Mouse (Mus musculus) heart, embryonic 16.5 days (tissue): ENCODE data around the gene S1pr2. TPM values are rescaled to one million over a fixed set of nuclear protein-coding genes. Genes with fewer than 3 reads are reported as not detected.
"Not testable (repeated sequence)": the region's sequence is repeated elsewhere in the genome, so short reads cannot be mapped to it uniquely, and the experiment has no call there.

Source experiments
- ATAC-seq: fragments of 200-750 bp; cut with Nextera tagmentation; replicated peaks from 2 replicates; pipeline ENCODE4 v1.8.0; 2017; ENCODE audit warnings: moderate number of reproducible peaks; ENCODE audit not compliant: insufficient read depth, low FRiP score; ENCODE audit errors: extremely low read depth
- H3K27ac ChIP-seq: fragments of 300-500 bp; sonication (generic); 2 replicates; pipeline ENCODE4 v1.5.1; 2014; ENCODE audit warnings: mild to moderate bottlenecking, low read length, control low read depth, moderate library complexity
- H3K27me3 ChIP-seq: fragments of 300-500 bp; sonication (generic); 2 replicates; pipeline ENCODE4 v1.6.1; 2014; ENCODE audit warnings: low read length, mixed read lengths; ENCODE audit not compliant: control insufficient read depth, insufficient read depth
- H3K36me3 ChIP-seq: fragments of 300-500 bp; sonication (generic); 2 replicates; pipeline ENCODE4 v1.6.1; 2014; ENCODE audit not compliant: control insufficient read depth, insufficient read depth
- H3K4me1 ChIP-seq: fragments of 300-500 bp; sonication (generic); 2 replicates; pipeline ENCODE4 v1.6.1; 2014; ENCODE audit warnings: low read length, mixed read lengths; ENCODE audit not compliant: control insufficient read depth, insufficient read depth
- H3K4me2 ChIP-seq: fragments of 300-500 bp; sonication (generic); 2 replicates; pipeline ENCODE4 v1.6.1; 2014; ENCODE audit warnings: low read depth, mild to moderate bottlenecking, control low read depth, low read length
- H3K4me3 ChIP-seq: fragments of 300-500 bp; sonication (generic); 2 replicates; pipeline ENCODE4 v1.5.1; 2014; ENCODE audit warnings: mild to moderate bottlenecking, control low read depth, low read length
- H3K9ac ChIP-seq: fragments of 300-500 bp; sonication (generic); 2 replicates; pipeline ENCODE4 v1.6.1; 2014; ENCODE audit warnings: low read length, control low read depth
- H3K9me3 ChIP-seq: fragments of 300-500 bp; sonication (generic); replicated peaks from 2 replicates; pipeline ENCODE4 v1.6.1; 2016; ENCODE audit warnings: low read length; ENCODE audit not compliant: control insufficient read depth
- WGBS: fragments of 180-500 bp; shearing (Covaris S2); extraction: QIAGEN DNeasy Blood & Tissue Kit; methylation state at CpG from one replicate; pipeline ENCODE4 v1.1.7; 2014; 5-methylcytosine and 5-hydroxymethylcytosine counted together
- polyA plus RNA-seq: library from polyadenylated mRNA; unstranded; fragments of >200 nt; fragmentation: Nextera tagmentation; extraction: Ambion mirVana; gene quantifications from 2 replicates; pipeline ENCODE4 v1.2.1, GENCODE M21; 2015

The S1pr2 gene
- polyA plus RNA-seq, 1 experiment from 2014 or later: 18.2 TPM

DNA sequence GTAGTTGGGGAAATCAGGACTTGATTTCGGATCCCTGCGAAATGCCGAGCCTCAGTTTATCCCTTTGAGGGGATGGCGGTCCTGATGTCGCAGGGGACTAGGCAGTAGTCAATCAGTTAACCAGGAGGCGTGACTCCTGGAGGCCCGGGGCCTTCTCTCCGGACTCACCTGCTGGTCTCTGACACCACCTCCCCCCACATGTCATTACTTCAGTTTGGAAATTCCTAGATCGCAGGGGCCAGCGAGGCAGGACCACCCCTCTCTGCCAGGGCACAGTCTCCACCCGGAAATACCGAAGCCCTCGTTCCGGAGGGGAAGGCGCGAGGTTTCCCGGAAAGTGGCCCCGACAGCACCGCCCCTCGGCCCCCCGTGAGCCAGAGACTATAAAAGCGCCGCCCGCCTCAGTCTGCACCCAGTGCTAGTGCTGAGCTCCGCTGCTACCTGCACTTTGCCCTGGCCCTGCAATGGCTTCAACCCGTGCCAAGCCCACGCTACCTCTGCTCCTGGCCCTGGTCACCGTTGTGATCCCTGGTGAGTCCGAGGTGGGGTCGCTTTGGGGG, 39.1 kb upstream of the S1pr2 start, which contains the start of gene Icam1:
TSS of gene Icam1 (plus strand) at position 415 of the 560 bp plus-strand sequence.
- H3K4me3 ChIP-seq: peak within 1 kb of the TSS; percentile 51
- peaks cover 21% of the 10 kb centered on the region for H3K27me3 ChIP-seq
- H3K9me3 ChIP-seq: no peaks in the 10 kb centered on the region
- H3K36me3 ChIP-seq: no peaks in the 10 kb centered on the region
- ATAC-seq: peak; percentile 68
- peak within 1 kb of the TSS; percentile 72 for H3K4me2 ChIP-seq
- 2% methylated on average over 30 of the region's 30 CpGs for WGBS
- peak within 1 kb of the TSS; percentile 53 for H3K27ac ChIP-seq
- peaks cover 13% of the 10 kb centered on the region for H3K4me1 ChIP-seq
- peak within 1 kb of the TSS; percentile 60 for H3K9ac ChIP-seq

DNA sequence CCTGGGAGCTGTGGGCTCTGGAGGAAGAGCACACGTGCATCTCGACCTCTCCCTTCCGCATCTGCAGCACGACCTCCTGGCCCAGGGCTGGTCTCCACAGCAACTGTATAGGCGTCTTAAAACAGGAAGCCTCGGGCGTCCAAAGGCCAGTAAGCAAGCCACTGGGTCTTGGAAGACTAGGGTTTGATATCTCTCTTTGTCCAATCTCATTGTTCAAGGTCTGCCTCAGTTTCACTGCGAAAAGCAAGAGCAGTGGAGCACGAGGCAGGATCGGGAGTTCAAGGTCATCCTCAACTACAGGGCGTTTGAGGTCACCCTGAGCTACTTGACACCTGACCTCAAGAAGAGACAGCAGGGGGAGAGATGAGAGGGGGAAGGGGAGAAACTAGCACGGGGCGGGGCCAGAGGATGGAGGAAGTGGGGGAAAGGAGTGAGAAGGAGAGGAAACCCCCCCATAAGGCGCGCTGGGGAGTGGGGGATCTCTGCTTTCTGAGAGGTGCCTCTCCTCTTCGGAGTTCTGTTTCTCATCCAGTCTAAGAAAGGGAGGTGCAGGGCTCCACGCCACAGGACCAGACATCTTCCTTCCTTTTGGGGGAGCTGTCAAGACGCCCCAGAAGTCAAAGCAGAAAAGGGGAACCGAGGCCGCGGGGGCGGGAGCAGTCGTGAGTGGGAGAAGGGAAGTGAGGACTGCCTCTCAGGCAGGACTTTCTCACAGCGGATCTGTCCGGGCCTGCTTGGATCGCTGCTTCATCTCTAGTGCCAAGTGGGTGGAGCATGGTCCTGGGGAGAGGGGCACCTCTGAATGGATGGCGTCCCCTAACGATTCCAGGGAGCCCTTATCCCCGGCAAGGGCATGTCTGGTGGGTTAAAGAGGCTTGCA, 38.4 kb upstream of the S1pr2 start:
- H3K4me2 ChIP-seq: peak overlapping the region; percentile 72

DNA sequence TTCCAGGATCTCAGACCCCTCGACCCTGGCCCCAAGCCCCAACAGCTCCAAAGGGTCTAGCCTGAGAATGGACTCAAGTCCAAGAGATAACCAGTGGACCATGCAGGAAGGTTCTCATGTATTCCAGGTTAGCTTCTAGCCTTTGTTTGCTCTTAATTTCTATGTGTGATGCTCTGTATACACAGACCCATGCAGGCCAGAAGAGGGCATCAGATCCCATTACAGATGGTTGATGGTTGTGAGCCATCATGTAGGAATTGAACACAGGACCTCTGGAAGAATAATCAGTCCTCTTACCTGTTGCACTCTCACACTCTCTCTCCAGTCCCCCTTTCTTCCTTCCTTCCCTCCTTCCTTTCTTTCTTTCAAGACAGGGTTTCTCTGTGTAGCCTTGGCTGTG, 35.8 kb upstream of the S1pr2 start:
- no peaks in the 10 kb centered on the region for H3K9me3 ChIP-seq
- H3K27ac ChIP-seq: peak overlapping the region; percentile 58
- H3K4me1 ChIP-seq: peaks cover 13% of the 10 kb centered on the region
- ATAC-seq: no peak
- H3K36me3 ChIP-seq: peaks cover 8% of the 10 kb centered on the region
- H3K9ac ChIP-seq: no peak overlapping the region
- WGBS: 30% methylated on average over 1 of the region's 1 CpGs
- no peak overlapping the region for H3K4me3 ChIP-seq
- no peak overlapping the region for H3K4me2 ChIP-seq
- H3K27me3 ChIP-seq: peaks cover 18% of the 10 kb centered on the region

More for the DNA sequence above, 38.4 kb upstream of the S1pr2 start:
- Histone ChIP-seq H3K4me3 (peak overlapping the region; percentile 51), H3K9ac (peak overlapping the region; percentile 60), H3K9me3 (no peaks in the 10 kb centered on the region), H3K36me3 (no peaks in the 10 kb centered on the region), H3K4me1 (peaks cover 13% of the 10 kb centered on the region), H3K27ac (peak overlapping the region; percentile 30), H3K27me3 (peaks cover 21% of the 10 kb centered on the region)
- 5% methylated on average over 29 of the region's 29 CpGs for WGBS
- peak; percentile 59 for ATAC-seq

GRCm38 (mm10) chr9:21011846-21012312, 35.3 kb upstream of the S1pr2 start:
- Histone ChIP-seq H3K4me3 (no peak overlapping the region), H3K4me1 (peaks cover 13% of the 10 kb centered on the region), H3K4me2 (no peak overlapping the region), H3K27me3 (peaks cover 13% of the 10 kb centered on the region), H3K9ac (no peak overlapping the region), H3K36me3 (peaks cover 11% of the 10 kb centered on the region), H3K27ac (peak overlapping the region; percentile 58), H3K9me3 (no peaks in the 10 kb centered on the region)
- 39% methylated on average over 5 of the region's 5 CpGs for WGBS
- ATAC-seq: peak; percentile 50; the same call in 1 of the 2 replicates

DNA sequence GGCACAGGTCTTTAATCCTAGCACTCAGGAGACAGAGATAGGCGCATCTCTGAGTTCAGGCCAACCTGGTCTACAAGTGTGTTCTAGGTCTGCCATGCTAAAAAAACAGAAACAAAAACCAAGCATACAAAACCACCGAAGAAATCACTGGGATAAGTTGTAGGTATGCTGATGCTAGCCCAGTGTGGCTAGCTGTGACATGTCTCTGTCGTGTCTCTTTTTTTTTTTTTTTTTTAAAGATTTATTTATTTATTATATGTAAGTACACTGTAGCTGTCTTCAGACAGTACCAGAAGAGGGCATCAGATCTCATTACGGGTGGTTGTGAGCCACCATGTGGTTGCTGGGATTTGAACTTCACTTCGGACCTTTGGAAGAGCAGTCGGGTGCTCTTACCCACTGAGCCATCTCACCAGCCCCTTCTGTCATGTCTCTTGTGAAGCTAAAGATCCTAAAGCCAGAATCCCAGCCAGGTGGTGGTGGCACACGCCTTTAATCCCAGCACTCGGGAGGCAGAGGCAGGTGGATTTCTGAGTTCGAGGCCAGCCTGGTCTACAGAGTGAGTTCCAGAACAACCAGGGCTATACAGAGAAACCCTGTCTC, 34.5 kb upstream of the S1pr2 start:
- H3K9ac ChIP-seq, H3K4me3 ChIP-seq, H3K27ac ChIP-seq, H3K4me2 ChIP-seq, ATAC-seq, H3K27me3 ChIP-seq, H3K9me3 ChIP-seq: not testable (repeated sequence)
- Histone ChIP-seq H3K4me1 (peaks cover 13% of the 10 kb centered on the region), H3K36me3 (peaks cover 18% of the 10 kb centered on the region)
- WGBS: 67% methylated on average over 9 of the region's 9 CpGs

DNA sequence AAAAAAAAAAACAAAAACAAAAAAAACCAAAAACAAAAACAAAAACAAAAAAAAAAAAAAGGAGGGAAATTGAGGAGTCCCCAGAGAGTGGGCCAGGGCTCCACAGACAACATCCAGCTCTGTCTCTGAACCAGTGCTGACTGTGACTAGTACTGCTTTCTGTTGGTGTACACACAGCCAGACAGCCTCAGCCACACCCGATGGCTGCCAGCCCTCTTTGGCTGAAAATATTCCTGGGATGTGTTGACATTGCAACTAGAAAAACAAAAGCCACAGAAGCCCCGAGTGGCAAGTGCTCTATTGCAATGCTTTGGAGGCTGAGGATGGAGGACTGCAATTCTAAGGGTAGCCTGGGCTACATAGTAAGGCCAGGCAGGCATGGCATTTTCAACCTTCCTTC, 33.8 kb upstream of the S1pr2 start:
- no peak overlapping the region for H3K4me3 ChIP-seq
- H3K36me3 ChIP-seq: peaks cover 22% of the 10 kb centered on the region
- 44% methylated on average over 2 of the region's 2 CpGs for WGBS
- ATAC-seq: no peak
- no peaks in the 10 kb centered on the region for H3K9me3 ChIP-seq
- no peak overlapping the region for H3K27ac ChIP-seq
- peaks cover 7% of the 10 kb centered on the region for H3K4me1 ChIP-seq
- no peak overlapping the region for H3K4me2 ChIP-seq
- no peak overlapping the region for H3K9ac ChIP-seq
- 0 out of 2 replicates have a peak, but pooled peaks cover 6% of the 10 kb centered on the region for H3K27me3 ChIP-seq

DNA sequence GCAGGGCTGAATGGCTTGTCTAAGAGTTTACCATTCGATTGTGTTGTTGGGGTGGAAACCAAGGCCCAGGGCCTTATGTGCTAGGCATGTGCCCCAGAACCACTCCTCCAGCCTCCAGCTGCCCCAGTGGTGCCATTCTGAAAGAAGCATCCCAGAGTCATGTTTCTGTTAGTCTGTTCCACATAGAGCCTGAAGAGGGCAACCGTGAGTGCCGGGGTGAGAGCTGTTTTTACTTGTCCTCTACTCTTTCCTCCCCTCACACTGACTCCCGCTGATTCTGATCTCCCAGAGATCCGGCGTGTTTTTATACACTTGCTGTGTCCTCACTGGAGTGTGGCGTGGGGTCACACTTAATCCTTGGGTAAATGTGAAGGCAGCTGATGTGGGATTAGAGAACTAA, 31.4 kb upstream of the S1pr2 start:
- ATAC-seq: no peak
- Histone ChIP-seq H3K9ac (no peak overlapping the region), H3K4me1 (no peaks in the 10 kb centered on the region; the same call in 1 of the 2 replicates), H3K36me3 (peaks cover 28% of the 10 kb centered on the region), H3K27me3 (no peaks in the 10 kb centered on the region), H3K4me2 (no peak overlapping the region), H3K9me3 (no peaks in the 10 kb centered on the region), H3K27ac (no peak overlapping the region), H3K4me3 (no peak overlapping the region)
- WGBS: 79% methylated on average over 7 of the region's 7 CpGs

DNA sequence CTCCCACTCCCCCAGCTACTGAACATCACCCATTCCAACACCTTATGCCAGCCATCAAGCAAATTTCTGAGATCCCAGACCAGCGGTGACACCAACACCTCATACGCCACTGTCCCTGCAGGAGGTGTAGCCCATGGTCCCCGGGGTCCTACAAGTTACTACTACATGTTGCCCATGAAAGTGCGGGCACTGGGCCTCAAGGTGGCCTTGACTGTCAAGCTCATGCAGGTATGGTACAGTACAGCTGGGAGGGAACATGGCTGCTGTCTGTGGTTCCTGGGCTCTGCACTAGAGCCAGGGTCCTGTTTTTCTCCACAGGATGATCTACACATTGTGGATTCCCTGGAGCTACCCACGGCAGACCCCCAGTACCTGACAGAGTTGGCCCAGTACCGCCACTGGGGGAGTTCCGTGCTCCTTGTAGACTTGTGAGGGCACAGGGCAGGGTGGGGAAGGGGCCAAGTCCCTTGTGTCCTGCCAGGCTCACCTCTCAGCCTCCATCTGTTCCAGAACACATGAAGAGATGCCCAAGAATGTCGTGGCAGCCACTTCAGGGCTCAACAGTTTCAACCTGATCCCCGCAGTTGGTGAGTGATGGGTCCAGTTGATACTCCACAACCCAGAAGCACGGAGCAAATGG, 30.9 kb upstream of the S1pr2 start:
- 91% methylated on average over 10 of the region's 10 CpGs for WGBS
- Histone ChIP-seq H3K4me2 (no peak overlapping the region), H3K4me3 (no peak overlapping the region), H3K9ac (no peak overlapping the region), H3K27me3 (no peaks in the 10 kb centered on the region), H3K4me1 (no peaks in the 10 kb centered on the region; the same call in 1 of the 2 replicates), H3K9me3 (no peaks in the 10 kb centered on the region), H3K27ac (no peak overlapping the region), H3K36me3 (peaks cover 28% of the 10 kb centered on the region)
- ATAC-seq: no peak
